Mouse (Mus musculus): ENCODE data around the gene P3h3. TPM values are rescaled to one million over a fixed set of nuclear protein-coding genes. Genes with fewer than 3 reads are reported as not detected.
"Not testable (repeated sequence)": the region's sequence is repeated elsewhere in the genome, so short reads cannot be mapped to it uniquely, and the experiment has no call there.

Gene P3h3
- total RNA-seq (2015) (0.09 and 0.14 TPM in 2 replicates), total RNA-seq (2017) (0.61 TPM in 1 of 2 replicates, not detected in the other)

DNA sequence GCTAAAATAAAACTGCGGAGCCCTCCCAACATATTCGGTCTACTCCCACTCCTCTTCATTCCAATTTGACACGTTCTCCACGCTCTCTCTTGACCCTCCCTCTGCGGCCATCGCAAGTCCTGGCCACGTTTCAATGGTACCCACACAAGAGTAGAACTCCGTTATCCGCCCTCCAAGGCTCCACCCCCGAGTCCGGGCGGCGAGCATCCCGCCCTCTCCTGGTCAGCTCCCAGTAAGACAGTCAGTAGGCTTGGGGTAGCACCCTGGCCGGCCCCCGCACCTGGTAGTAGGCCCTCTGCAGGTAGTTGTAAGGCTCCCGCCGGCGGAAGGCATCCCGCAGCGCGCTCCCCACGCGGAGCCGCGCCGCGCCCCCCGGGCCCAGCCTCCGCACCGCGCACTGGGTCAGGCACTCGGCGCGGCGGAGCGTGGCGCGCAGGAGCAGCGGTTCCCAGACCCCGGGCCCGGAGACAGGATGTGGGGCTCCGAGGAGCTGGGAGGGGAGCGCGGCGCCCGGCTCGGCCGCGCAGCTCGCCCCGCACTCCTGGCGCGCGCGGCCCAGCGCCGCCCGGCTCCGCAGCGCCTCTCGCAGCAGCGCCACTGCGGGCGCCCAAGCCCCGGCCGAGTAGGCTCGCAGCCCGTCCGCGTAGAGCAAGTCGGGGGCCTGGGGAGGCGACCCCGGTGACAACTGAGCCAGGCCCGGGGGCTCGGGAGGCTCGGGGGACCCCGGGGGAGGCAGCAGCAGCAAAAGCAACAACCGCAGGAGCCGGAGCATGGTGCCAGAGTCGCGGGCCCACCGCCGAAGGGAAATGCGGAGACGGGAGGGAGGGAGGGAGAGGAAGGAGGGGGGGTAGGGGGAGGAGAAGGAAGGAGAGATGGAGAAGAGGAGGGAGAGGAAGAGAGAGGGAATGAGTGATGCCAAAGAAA is at the start of gene P3h3:
P3h3 (minus strand) TSS at position 837 of the 924 bp plus-strand sequence.
- ATAC-seq (ENCODE audit: poor library complexity, severe bottlenecking), result peak; percentile 86

DNA sequence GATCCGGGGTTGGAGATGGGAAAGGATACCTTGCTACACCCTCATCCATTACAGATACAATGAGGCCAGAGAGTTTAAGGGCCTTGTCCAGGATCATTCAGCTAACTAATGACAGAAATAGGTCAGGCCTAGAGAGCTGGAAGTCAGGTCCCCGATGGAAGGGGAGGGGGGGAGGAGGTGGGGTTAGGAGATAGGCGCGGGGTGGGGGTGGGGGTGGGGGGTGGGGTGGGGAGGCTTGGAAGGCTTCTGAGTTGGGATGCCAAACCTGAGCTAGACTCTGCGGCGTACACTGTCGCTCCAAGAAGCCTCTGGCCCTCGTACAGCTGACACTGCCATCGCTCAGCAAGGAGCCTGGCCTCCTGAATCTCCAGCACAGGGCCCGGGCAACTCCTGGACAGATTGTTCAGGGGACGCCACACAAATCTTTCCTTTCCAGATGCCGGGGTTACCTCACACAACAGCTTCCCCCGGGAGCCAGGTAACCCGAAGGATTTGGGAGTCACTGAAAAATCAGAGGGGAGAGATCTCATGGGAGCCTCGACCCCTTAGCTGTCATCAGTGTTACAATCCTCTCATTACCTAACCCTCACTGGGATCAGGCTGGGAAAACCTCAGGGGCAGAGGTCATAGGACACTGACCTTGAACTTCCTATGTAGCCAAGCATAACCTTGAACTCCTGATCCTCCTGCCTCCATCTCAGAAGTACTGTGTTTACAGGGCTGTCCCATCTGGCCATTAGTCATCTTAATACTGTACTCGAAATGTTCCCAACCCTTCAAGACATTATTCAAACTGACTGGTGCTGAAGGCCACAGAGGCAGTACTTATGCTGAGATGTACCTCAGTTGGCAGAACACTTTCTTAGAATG is 47.7 kb upstream of the P3h3 start:
- ATAC-seq (ENCODE audit: poor library complexity, severe bottlenecking), result no peak

DNA sequence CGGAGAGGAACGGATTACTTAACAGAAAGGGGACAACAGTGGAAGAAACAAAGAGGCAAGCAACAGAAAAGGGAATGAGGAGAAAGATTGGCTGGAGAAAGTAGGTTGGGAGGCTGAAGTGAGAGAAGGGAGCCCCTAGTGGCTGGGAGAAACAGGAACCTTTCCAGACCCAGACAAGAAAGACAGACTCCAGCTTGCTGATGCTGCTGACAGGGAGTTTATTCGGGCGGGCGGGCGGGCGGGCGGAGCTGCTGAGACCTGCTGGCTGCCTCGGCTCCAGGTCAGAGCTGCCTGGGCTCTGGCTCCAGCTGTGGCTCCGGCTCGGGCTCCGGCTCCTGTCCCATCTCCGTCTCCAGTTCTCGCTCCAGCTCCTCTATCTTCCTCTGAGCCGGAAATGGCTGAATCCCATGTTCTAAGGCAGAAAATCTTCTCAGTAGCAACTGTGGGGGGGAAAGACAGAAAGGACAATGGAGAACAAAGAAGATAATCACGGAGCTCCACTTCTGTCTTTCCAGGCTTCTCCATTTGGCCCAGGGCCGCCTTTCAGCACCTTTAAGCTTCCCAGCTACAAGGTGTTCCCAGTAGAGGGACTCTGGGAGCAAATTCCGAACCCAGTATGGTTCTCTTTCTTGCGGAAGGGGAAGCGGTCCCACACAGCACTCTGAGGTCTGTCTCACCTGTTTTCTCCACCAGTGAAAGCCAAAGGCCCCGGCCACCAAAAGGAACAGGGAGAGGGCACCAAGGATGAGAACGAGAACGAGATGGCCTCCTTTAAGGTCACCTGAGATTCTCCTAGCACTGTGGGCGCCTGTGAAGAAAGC is 46.8 kb upstream of the P3h3 start:
- peak; percentile 59 for ATAC-seq (ENCODE audit: poor library complexity, severe bottlenecking)

DNA sequence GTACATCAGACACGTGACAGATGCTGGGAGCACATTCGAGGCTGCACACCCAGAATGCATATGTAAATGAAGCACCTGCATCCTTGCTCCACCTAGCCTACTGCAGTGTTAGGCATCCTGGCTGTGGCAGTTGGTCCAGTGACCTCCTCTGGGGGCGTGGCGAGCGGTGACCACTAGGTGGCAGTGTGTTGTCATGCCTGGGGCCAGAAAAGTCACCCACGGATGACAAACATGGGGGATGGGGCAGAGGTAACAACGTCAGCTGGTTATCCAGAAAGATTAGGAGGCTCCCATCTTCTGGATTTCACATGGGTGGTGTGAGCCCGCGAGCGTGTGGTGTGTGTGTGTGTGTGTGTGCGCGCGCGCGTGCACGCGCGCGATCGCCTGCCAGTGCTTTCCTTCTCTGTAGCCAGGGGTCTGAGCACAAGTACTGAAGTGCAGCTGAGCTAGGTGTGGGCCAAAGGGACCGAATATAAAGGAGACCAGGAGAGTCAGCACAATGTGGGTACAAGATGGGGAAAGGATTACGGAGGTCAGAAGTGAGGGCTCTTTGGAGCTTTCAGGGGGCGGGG is 46.1 kb upstream of the P3h3 start:
- ATAC-seq (ENCODE audit: poor library complexity, severe bottlenecking), result peak; percentile 92

DNA sequence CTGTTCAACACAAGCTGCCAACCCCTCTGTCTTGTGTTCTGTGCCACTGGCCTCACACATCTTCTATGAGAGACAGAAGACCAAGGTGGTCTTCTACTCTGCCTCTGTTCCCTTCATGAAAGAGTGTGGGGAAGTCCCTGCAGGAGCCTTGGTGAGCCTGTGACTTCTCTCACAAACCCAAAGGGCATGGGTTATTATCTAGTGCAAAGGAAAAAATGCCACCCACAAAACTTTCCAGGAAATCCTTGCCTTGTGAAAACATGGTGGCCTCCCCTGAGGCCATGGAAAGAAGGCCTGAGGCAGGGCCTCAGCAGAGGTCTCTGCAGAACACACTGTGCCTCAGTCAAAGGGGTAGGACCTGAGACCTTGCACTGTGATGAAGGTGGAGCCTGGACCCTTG is 44.3 kb upstream of the P3h3 start:
- no peak for ATAC-seq (ENCODE audit: poor library complexity, severe bottlenecking)

DNA sequence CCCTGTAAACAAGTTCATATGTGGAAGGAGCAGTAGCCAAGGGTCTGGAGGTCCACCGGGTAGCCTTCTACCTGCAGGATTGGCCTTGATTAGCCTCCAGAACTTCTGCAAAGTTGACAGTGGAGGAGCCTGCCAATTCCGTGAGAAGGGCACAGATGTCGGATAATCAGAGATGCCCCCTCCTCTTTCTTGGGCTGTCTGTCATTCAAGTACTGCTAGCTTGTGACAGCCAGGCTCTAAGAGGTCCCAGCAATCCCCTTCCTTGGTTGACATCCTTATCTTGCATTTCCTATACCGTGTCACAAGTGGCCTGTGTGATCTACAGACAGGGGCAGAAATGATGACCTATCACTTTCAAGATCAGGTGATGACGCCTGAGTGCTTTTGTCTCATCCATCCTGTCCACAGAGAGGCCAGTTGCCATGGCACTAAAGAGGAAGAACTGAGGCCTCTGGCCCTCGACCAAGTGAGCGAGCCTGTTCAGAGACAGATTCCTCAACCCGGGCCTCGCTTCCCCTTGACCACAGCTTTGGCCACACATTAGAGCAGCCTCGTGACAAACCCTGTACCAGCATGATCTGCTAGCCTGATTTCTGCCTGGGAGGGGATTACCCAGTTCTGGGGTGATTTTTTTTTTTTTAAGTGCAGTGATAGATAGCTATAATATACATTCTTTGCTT is 43.4 kb upstream of the P3h3 start:
- peak; percentile 64 for ATAC-seq (ENCODE audit: poor library complexity, severe bottlenecking)

GRCm38 (mm10) chr6:124900056-124900800 is 42.7 kb upstream of the P3h3 start:
- no peak for ATAC-seq (ENCODE audit: poor library complexity, severe bottlenecking)

- peak; percentile 43; the same call in 1 of the 2 replicates for ATAC-seq (ENCODE audit: poor library complexity, severe bottlenecking)
These were observed 40.8 kb upstream of the P3h3 start for GRCm38 (mm10) chr6:124898359-124898758.

GRCm38 (mm10) chr6:124894113-124894512 is 36.6 kb upstream of the P3h3 start:
- ATAC-seq (ENCODE audit: poor library complexity, severe bottlenecking), result not testable (repeated sequence)

DNA sequence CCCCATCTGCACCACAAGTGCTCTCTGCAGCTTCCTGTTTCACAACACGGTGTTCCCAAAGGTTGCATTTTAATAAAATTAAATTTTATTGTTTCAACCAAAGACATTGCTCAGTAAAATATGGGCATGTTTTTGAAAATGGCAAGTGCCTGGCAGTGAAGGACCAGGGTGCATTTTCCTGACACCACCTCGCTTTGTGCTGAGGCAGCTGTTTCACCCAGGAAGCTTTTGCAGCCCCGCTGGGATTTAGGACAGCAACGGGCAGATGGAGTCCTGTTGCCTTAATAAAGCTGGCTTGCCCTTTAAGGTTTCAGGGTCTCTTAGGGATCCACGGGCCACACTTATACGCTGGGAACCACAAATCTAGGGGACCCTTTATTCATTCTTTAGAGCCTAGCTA is 33.4 kb upstream of the P3h3 start:
- ATAC-seq (ENCODE audit: poor library complexity, severe bottlenecking), result no peak

- ATAC-seq (ENCODE audit: poor library complexity, severe bottlenecking), result no peak
These were observed 31.1 kb upstream of the P3h3 start for GRCm38 (mm10) chr6:124888555-124889125.

GRCm38 (mm10) chr6:124887986-124888385 is 30.4 kb upstream of the P3h3 start, which contains the start of gene Cd4:
Gene Cd4 (minus strand): TSS chr6:124888221.
- no peak for ATAC-seq (ENCODE audit: poor library complexity, severe bottlenecking)

- ATAC-seq (ENCODE audit: poor library complexity, severe bottlenecking), result no peak
These were observed 28.4 kb upstream of the P3h3 start for GRCm38 (mm10) chr6:124885956-124886381.

GRCm38 (mm10) chr6:124884714-124885500 is 27.4 kb upstream of the P3h3 start:
- ATAC-seq (ENCODE audit: poor library complexity, severe bottlenecking), result no peak

GRCm38 (mm10) chr6:124883351-124883750 is 25.8 kb upstream of the P3h3 start:
- ATAC-seq (ENCODE audit: poor library complexity, severe bottlenecking), result no peak

DNA sequence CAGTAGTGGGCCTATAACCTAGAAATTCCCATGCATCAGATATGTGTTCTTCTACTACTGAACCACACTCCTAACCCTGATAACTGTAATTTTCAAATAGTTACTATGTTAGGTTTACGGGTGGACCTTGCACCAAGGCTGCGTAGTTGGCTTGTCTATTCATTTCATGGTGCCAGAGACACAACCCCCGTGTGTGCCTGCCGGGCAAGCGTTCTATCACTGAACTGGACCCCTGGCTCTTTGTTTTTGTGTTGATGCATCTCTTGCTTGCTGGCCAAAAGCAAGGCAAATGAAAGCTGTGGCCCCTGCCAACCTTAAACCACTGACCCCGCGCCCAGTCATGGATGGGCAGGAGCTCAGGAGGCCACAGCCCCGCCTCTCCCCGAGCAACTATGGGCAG is 24.3 kb upstream of the P3h3 start:
- no peak for ATAC-seq (ENCODE audit: poor library complexity, severe bottlenecking)

DNA sequence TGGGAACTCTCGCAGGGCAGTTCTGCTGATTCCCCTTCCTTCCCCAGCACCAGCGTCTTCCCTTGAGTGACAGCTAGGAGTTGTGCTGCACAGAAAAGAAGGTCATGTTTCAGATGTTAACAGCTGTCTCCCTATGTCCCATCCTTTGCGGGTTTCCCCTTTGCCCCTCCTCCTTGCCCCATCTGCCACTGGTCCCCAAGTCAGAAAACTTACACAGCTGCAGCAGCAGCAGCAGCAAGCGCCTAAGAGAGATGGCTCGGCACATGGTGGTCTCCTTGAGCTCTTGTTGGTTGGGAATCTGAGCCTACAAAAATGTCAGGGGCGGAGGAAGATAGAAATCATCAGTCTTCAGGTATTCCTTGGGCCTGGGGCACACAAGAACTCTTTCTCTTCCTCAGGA is 21.8 kb upstream of the P3h3 start:
- ATAC-seq (ENCODE audit: poor library complexity, severe bottlenecking), result no peak

GRCm38 (mm10) chr6:124874348-124874747 is 16.8 kb upstream of the P3h3 start:
- ATAC-seq (ENCODE audit: poor library complexity, severe bottlenecking), result peak; percentile 59
